Mouse (Mus musculus) brain, adult 2 months (tissue): ENCODE data around the gene Ndnf.

Source experiments
- DNase-seq: peaks from one replicate; pipeline ENCODE4 v3.0.0; 2011; ENCODE audit warnings: low read depth, low spot score

Gene Ndnf

DNA sequence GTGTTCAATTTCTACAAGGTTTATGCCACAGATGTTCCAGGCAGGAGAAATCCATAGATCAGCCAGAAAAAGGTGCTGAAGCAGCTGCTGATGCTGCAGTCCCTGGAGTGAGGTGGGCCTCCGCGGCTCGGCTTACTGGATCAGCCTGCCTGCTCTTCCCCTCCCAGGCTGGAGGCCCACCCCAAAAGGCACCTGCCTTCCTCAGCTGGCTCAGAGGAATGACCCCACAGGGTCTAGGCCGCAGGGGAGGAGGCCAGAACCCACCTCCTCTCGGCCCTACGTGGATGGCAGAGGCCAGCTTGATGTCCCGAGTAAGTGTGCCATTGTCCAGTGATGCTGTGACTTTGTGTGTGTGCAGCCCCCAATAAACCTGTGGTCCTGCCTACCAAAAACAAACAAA, 86.8 kb downstream of the Ndnf start:
- DNase-seq = no peak

DNA sequence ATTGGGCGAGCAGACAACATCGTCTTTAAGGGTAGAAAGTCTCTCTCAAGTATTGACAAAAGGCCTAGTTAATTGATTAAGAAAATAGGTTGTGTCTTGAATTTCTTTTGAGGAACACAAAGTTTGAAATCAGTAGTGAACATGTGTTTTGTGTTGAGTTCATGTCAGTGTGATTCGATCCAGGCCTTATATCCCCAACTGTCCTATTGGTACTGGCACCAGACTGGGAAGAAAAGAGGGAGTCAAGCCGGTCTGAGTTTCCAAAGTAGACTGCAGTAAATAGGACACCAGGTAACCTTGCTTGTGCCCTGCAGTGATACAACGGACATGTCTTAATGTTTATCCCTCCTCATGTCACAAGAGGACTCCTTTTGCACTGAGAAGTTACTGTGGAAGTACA, 87.8 kb downstream of the Ndnf start:
- no peak for DNase-seq

DNA sequence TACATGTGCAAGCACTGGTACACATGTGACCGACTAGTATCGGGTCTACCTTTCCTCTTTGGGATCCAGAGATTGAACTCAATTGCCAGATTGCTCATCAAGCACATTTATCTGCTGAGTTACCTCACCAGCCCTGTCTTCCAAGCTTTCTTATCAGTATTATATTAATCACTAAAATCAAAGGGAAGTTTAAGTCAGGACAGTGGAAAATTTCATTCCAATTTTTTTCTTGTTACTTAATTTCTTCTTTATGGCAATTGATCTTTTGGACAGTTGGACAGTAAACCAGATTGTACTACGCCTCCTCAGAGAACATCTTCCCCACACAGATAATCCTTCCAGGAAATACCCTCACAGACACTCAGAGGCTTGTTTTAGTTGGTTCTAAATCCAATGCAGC, 88.7 kb downstream of the Ndnf start:
- no peak for DNase-seq
